Mouse (Mus musculus) intestine, embryonic 14.5 days (tissue): ENCODE data around the gene Hmgn2. TPM values are rescaled to one million over a fixed set of nuclear protein-coding genes. Genes with fewer than 3 reads are reported as not detected.
A peak's percentile ranks its signal among the peaks of the same experiment; 100 is the strongest.
"Not testable (repeated sequence)": the region's sequence is repeated elsewhere in the genome, so short reads cannot be mapped to it uniquely, and the experiment has no call there.

Experiments used
- ATAC-seq: fragments of 200-750 bp; cut with Nextera tagmentation; replicated peaks from 2 replicates; pipeline ENCODE4 v1.8.0; 2017; ENCODE audit warnings: low read depth, moderate number of reproducible peaks, moderate TSS enrichment, moderate library complexity; ENCODE audit not compliant: low FRiP score, low TSS enrichment
- DNase-seq: peaks from one replicate; pipeline ENCODE4 v3.0.0-alpha.2; 2018; ENCODE audit warnings: low spot score
- H3K27ac ChIP-seq: fragments of 300-500 bp; sonication (generic); 2 replicates; pipeline ENCODE4 v1.5.1; 2014; ENCODE audit warnings: low read depth, mild to moderate bottlenecking, control low read depth
- H3K27me3 ChIP-seq: fragments of 300-500 bp; sonication (generic); replicated peaks from 2 replicates; pipeline ENCODE4 v1.6.1; 2014; ENCODE audit warnings: low read length, control low read depth; ENCODE audit not compliant: control insufficient read depth, insufficient read depth
- H3K36me3 ChIP-seq: fragments of 300-500 bp; sonication (generic); 2 replicates; pipeline ENCODE4 v1.6.1; 2014; ENCODE audit warnings: low read length, control low read depth; ENCODE audit not compliant: control insufficient read depth, insufficient read depth
- H3K4me1 ChIP-seq: fragments of 300-500 bp; sonication (generic); replicated peaks from 2 replicates; pipeline ENCODE4 v1.6.1; 2014; ENCODE audit warnings: low read length, control low read depth, mixed read lengths; ENCODE audit not compliant: control insufficient read depth, insufficient read depth
- H3K4me2 ChIP-seq: fragments of 300-500 bp; sonication (generic); 2 replicates; pipeline ENCODE4 v1.6.1; 2014; ENCODE audit warnings: low read length
- H3K4me3 ChIP-seq: fragments of 300-500 bp; sonication (generic); 2 replicates; pipeline ENCODE4 v1.5.1; 2014; ENCODE audit warnings: low read depth, low read length, control low read depth, mixed read lengths
- H3K9ac ChIP-seq: fragments of 300-500 bp; sonication (generic); 2 replicates; pipeline ENCODE4 v1.6.1; 2014; ENCODE audit warnings: mild to moderate bottlenecking, low read length
- H3K9me3 ChIP-seq: fragments of 300-500 bp; sonication (generic); 2 replicates; pipeline ENCODE4 v1.6.1; 2016; ENCODE audit warnings: low read length, control low read depth; ENCODE audit not compliant: control insufficient read depth
- WGBS: fragments of 180-500 bp; shearing (Covaris S2); extraction: QIAGEN DNeasy Blood & Tissue Kit; methylation state at CpG from one replicate; pipeline ENCODE4 v1.1.7; 2014; 5-methylcytosine and 5-hydroxymethylcytosine counted together
- polyA plus RNA-seq: library from polyadenylated mRNA; unstranded; fragments of >200 nt; fragmentation: Nextera tagmentation; extraction: Ambion mirVana; gene quantifications from 2 replicates; pipeline ENCODE4 v1.2.1, GENCODE M21; 2014

Gene Hmgn2
- polyA plus RNA-seq, 1 experiment from 2014 or later = 2,568 TPM

GRCm38 (mm10) chr4:133988289-133988688 lies 19.8 kb upstream of the Hmgn2 start:
- H3K36me3 ChIP-seq = peaks cover 71% of the 10 kb centered on the region
- WGBS = 94% methylated on average over 8 of the region's 8 CpGs
- H3K9ac ChIP-seq, H3K4me2 ChIP-seq, DNase-seq, H3K27ac ChIP-seq, H3K4me3 ChIP-seq, ATAC-seq, H3K4me1 ChIP-seq, H3K27me3 ChIP-seq, H3K9me3 ChIP-seq: not testable (repeated sequence)

- Histone ChIP-seq H3K9me3 (no peaks in the 10 kb centered on the region), H3K9ac (no peak overlapping the region), H3K4me2 (no peak overlapping the region), H3K27me3 (no peaks in the 10 kb centered on the region), H3K4me3 (no peak overlapping the region), H3K27ac (no peak overlapping the region), H3K36me3 (peaks cover 72% of the 10 kb centered on the region), H3K4me1 (no peaks in the 10 kb centered on the region)
- ATAC-seq (no peak), DNase-seq (no peak)
- 91% methylated on average over 13 of the region's 13 CpGs for WGBS
Measured at GRCm38 (mm10) chr4:133982936-133983335, 14.5 kb upstream of the Hmgn2 start.

GRCm38 (mm10) chr4:133980496-133980895 lies 12.0 kb upstream of the Hmgn2 start:
- H3K9ac ChIP-seq = no peak overlapping the region
- ATAC-seq = no peak
- no peaks in the 10 kb centered on the region for H3K9me3 ChIP-seq
- H3K36me3 ChIP-seq = peaks cover 68% of the 10 kb centered on the region
- H3K27me3 ChIP-seq = no peaks in the 10 kb centered on the region
- H3K27ac ChIP-seq = no peak overlapping the region
- WGBS = 81% methylated on average over 5 of the region's 5 CpGs
- H3K4me2 ChIP-seq = no peak overlapping the region
- DNase-seq = no peak
- no peak overlapping the region for H3K4me3 ChIP-seq
- no peaks in the 10 kb centered on the region for H3K4me1 ChIP-seq

- H3K27ac ChIP-seq = no peak overlapping the region
- no peak overlapping the region for H3K4me2 ChIP-seq
- H3K27me3 ChIP-seq = no peaks in the 10 kb centered on the region
- DNase-seq (no peak), ATAC-seq (no peak)
- no peaks in the 10 kb centered on the region for H3K4me1 ChIP-seq
- peaks cover 60% of the 10 kb centered on the region for H3K36me3 ChIP-seq
- H3K9ac ChIP-seq = no peak overlapping the region
- H3K4me3 ChIP-seq = no peak overlapping the region
- WGBS = 94% methylated on average over 10 of the region's 10 CpGs
- no peaks in the 10 kb centered on the region for H3K9me3 ChIP-seq
Measured at GRCm38 (mm10) chr4:133978021-133978711, 9.7 kb upstream of the Hmgn2 start.

GRCm38 (mm10) chr4:133971741-133972140 lies 3.3 kb upstream of the Hmgn2 start:
- Histone ChIP-seq H3K36me3 (peaks cover 29% of the 10 kb centered on the region), H3K27ac (no peak overlapping the region), H3K9ac (no peak overlapping the region), H3K4me1 (peaks cover 14% of the 10 kb centered on the region), H3K4me2 (no peak overlapping the region), H3K27me3 (no peaks in the 10 kb centered on the region), H3K4me3 (no peak overlapping the region), H3K9me3 (no peaks in the 10 kb centered on the region)
- DNase-seq (no peak), ATAC-seq (no peak)
- WGBS = 61% methylated on average over 8 of the region's 8 CpGs

GRCm38 (mm10) chr4:133970876-133971275 lies 2.4 kb upstream of the Hmgn2 start:
- ATAC-seq (no peak), DNase-seq (no peak)
- Histone ChIP-seq H3K4me2 (no peak overlapping the region), H3K4me1 (peaks cover 21% of the 10 kb centered on the region), H3K9me3 (no peaks in the 10 kb centered on the region), H3K27ac (no peak overlapping the region), H3K27me3 (no peaks in the 10 kb centered on the region), H3K9ac (no peak overlapping the region), H3K4me3 (no peak overlapping the region), H3K36me3 (peaks cover 31% of the 10 kb centered on the region)
- WGBS = 90% methylated on average over 13 of the region's 13 CpGs

GRCm38 (mm10) chr4:133970196-133970595 lies 1.7 kb upstream of the Hmgn2 start:
- H3K27ac ChIP-seq = no peak overlapping the region
- ATAC-seq = no peak
- H3K4me3 ChIP-seq = no peak overlapping the region
- no peak overlapping the region for H3K4me2 ChIP-seq
- peaks cover 24% of the 10 kb centered on the region for H3K4me1 ChIP-seq
- H3K9me3 ChIP-seq = no peaks in the 10 kb centered on the region
- H3K9ac ChIP-seq = no peak overlapping the region
- H3K27me3 ChIP-seq = no peaks in the 10 kb centered on the region
- DNase-seq = no peak
- H3K36me3 ChIP-seq = peaks cover 36% of the 10 kb centered on the region
- 50% methylated on average over 4 of the region's 4 CpGs for WGBS

GRCm38 (mm10) chr4:133969114-133969770 lies 792 bp upstream of the Hmgn2 start:
- Histone ChIP-seq H3K9me3 (no peaks in the 10 kb centered on the region), H3K27me3 (no peaks in the 10 kb centered on the region), H3K4me3 (no peak overlapping the region), H3K4me1 (peaks cover 24% of the 10 kb centered on the region), H3K9ac (peak overlapping the region; percentile 98; the same call in 1 of the 2 replicates), H3K36me3 (peaks cover 40% of the 10 kb centered on the region), H3K4me2 (peak overlapping the region; percentile 91), H3K27ac (no peak overlapping the region)
- DNase-seq = no peak
- 54% methylated on average over 8 of the region's 8 CpGs for WGBS
- ATAC-seq = no peak

GRCm38 (mm10) chr4:133967866-133968149 lies 642 bp downstream of the Hmgn2 start:
- Histone ChIP-seq H3K4me1 (peaks cover 24% of the 10 kb centered on the region), H3K27ac (peak overlapping the region; percentile 100), H3K27me3 (no peaks in the 10 kb centered on the region), H3K9me3 (no peaks in the 10 kb centered on the region), H3K4me3 (peak overlapping the region; percentile 64), H3K36me3 (peaks cover 54% of the 10 kb centered on the region), H3K9ac (peak overlapping the region; percentile 98), H3K4me2 (peak overlapping the region; percentile 91)
- ATAC-seq (peak; percentile 85), DNase-seq (no peak)
- 0% methylated on average over 25 of the region's 29 CpGs for WGBS
